Mouse (Mus musculus) E14TG2a.4 (cell line): Measurements from ENCODE around the gene Gp1ba.
A peak's percentile ranks its signal among the peaks of the same experiment; 100 is the strongest.

Experiments
- H3K27me3 ChIP-seq: 2 replicates; pipeline ENCODE4 v1.6.1; 2014; ENCODE audit warnings: low read length, control low read depth; ENCODE audit not compliant: insufficient read depth
- H3K36me3 ChIP-seq: 2 replicates; pipeline ENCODE4 v1.6.1; 2014; ENCODE audit warnings: low read length, control low read depth; ENCODE audit not compliant: insufficient read depth
- H3K4me1 ChIP-seq: replicated peaks from 2 replicates; pipeline ENCODE4 v1.6.1; 2014; ENCODE audit warnings: low read depth, low read length, control low read depth
- H3K4me3 ChIP-seq: replicated peaks from 2 replicates; pipeline ENCODE4 v1.5.1; 2014; ENCODE audit warnings: mild to moderate bottlenecking, low read length
- H3K9me3 ChIP-seq: 2 replicates; pipeline ENCODE4 v1.6.1; 2014; ENCODE audit warnings: low read length, control low read depth
- CTCF ChIP-seq: conservative IDR thresholded peaks from 2 replicates; pipeline ENCODE4 v1.5.1; 2014; ENCODE audit warnings: low read length
- NANOG ChIP-seq: IDR thresholded peaks from 2 replicates; pipeline ENCODE4 v1.6.1; 2014; ENCODE audit warnings: borderline replicate concordance, low read length, mixed read lengths
- POU5F1 ChIP-seq: IDR thresholded peaks from 2 replicates; pipeline ENCODE4 v1.6.1; 2014; ENCODE audit warnings: low read length, borderline replicate concordance

Gene Gp1ba

DNA sequence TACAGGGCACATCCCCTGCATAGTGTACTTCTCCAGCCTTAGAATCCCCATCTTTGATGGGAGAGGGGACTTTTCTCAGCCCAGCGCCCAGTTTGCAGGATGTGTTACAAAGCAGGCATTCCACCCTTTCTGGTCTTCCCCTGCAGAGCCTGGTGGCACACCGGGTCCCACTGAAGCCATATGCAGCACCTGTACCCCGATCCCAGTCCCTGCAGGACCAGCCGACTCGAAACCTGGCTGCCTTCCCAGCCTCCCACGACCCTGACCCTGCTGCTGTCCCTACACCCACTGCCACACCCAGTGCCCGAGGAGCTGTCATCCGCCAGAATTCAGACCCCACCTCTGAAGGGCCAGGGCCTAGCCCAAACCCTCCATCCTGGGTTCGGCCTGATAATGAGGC is 31.3 kb upstream of the Gp1ba start:
- H3K27me3 ChIP-seq, result 0 out of 2 replicates have a peak, but pooled peaks cover 4% of the 10 kb centered on the region
- TF ChIP-seq NANOG, result no peak
- TF ChIP-seq CTCF, result no peak
- no peak for TF ChIP-seq POU5F1
- peaks cover 55% of the 10 kb centered on the region for H3K4me1 ChIP-seq
- no peak overlapping the region for H3K4me3 ChIP-seq
- peaks cover 90% of the 10 kb centered on the region for H3K36me3 ChIP-seq
- no peaks in the 10 kb centered on the region for H3K9me3 ChIP-seq

DNA sequence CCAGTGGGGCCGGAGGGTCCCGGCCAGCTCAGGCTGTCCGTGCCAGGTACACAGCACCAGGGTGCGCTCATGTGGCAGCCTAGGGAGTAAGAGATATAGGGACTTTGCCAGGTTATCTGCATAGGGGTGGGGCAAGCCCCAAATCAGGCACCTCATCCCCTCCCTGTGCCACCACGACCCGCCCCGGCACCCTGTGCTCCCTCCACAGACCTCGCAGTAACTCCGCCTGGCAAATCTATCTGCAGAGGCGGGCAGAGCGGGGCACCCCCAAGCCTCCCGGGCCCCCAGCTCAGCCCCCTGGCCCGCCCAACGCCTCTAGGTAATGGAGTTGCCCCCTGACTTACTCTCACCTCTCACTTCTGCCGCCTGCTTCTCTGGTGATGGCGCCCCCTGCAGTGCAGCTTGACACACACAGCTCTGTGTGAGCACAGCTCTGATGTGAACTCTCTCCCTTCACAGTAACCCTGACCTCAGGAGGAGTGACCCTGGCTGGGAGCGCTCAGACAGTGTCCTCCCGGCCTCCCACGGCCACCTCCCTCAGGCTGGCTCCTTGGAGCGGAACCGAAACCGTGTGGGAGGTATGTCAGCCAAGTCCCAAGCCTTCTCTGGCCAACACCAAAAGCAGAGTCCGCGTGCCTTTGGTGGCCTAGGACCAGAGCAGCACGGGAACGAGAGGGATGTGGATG is 30.4 kb upstream of the Gp1ba start:
- Histone ChIP-seq H3K4me3 (peak overlapping the region; percentile 73), H3K27me3 (0 out of 2 replicates have a peak, but pooled peaks cover 4% of the 10 kb centered on the region), H3K9me3 (no peaks in the 10 kb centered on the region), H3K36me3 (peaks cover 88% of the 10 kb centered on the region), H3K4me1 (peaks cover 62% of the 10 kb centered on the region)
- peak; percentile 56 for TF ChIP-seq CTCF
- TF ChIP-seq NANOG, result no peak

DNA sequence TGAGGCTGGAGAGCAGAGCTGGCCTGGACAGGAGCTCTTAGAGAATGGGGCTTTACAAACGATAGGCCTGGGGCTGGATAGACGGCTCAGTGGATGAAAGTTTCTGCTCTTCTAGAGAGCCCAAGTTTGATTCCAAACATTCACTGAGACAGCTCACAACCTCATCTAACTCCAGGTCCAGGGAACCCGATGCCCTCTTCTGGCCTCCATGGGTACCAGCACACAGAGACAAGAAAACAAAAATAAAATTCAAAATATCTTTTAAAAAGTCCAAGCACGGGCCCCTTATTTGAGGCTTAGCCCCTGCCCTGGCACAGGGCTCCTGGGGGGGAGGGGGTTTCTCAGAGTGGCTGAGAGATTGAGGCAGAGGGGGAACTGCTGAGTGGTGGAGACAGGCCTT is 28.2 kb upstream of the Gp1ba start:
- Histone ChIP-seq H3K27me3 (peaks cover 6% of the 10 kb centered on the region), H3K36me3 (peaks cover 66% of the 10 kb centered on the region), H3K4me1 (peaks cover 64% of the 10 kb centered on the region), H3K4me3 (no peak overlapping the region), H3K9me3 (no peaks in the 10 kb centered on the region)
- TF ChIP-seq CTCF (no peak), NANOG (no peak), POU5F1 (no peak)

DNA sequence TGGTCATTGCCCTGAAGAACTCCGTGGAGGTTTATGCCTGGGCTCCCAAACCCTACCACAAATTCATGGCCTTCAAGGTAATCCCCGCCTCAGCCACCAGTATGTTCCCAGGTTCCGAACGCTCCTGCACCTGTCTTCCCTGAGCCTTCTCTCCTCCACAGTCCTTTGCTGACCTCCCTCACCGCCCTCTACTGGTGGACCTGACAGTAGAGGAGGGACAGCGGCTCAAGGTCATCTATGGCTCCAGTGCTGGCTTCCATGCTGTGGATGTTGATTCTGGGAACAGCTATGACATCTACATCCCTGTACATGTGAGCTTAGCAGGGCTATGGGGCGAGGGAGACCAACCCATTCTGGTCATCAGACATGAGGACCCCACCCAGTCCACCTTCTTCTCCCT is 26.4 kb upstream of the Gp1ba start:
- Histone ChIP-seq H3K4me3 (no peak overlapping the region), H3K27me3 (peaks cover 23% of the 10 kb centered on the region), H3K36me3 (peaks cover 51% of the 10 kb centered on the region), H3K4me1 (peaks cover 65% of the 10 kb centered on the region), H3K9me3 (no peaks in the 10 kb centered on the region)
- TF ChIP-seq NANOG (no peak), POU5F1 (no peak), CTCF (no peak)

DNA sequence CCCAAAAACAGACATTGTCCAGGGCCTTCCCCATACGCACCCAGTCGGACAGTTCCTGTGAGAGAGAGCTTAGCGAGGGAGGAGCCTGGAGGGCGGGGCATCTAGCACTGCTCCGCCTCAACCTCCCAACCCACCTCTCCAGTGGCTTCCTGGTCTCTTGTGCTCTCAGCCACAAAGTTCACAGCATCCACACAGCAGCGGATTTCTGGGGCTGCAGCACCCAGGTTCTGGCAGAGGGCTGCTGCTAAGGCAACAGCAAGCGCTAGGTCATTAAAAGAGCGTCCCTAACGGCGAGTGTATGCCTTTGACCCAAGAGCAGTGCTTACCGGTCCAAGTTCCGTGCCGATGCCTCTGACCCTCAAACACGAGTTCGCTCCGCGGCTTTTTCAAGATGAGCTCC is 23.8 kb upstream of the Gp1ba start:
- no peaks in the 10 kb centered on the region for H3K9me3 ChIP-seq
- H3K36me3 ChIP-seq, result peaks cover 29% of the 10 kb centered on the region
- peaks cover 50% of the 10 kb centered on the region for H3K4me1 ChIP-seq
- peak overlapping the region; percentile 80 for H3K4me3 ChIP-seq
- no peak for TF ChIP-seq CTCF
- no peak for TF ChIP-seq POU5F1
- no peak for TF ChIP-seq NANOG
- H3K27me3 ChIP-seq, result peaks cover 40% of the 10 kb centered on the region

DNA sequence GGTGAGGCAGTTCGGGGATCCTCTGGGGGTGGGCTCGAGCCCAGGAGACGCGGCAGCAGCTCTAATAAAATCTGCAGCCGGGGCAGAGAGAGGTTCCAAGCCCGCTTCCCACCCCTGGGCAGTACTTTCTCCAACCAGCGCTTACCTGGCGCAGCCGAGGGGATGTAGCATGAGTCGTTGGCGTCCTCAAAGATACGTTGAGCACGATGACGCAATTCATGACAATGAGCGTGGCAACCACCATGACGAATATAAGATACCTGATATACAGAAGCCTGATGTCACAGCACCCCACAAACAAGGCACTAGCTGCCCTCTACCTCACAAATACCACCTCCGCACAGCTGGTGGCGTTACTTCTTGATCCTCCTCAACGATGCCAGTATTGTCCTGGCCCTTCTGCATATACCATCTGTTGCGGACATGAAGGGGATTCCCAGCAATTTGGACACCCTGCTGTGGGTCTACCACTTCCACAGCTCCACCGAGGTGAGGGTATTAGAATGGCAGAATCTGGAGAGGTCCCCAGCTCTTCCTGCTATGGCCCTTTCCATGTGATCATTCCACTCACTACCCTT is 23.3 kb upstream of the Gp1ba start, which contains the start of gene 4930544D05Rik:
Gene 4930544D05Rik (plus strand): TSS at position 333 of the 578 bp plus-strand sequence.
- Histone ChIP-seq H3K36me3 (peaks cover 25% of the 10 kb centered on the region), H3K9me3 (no peaks in the 10 kb centered on the region), H3K4me1 (peaks cover 50% of the 10 kb centered on the region), H3K4me3 (peak within 1 kb of the TSS; percentile 80), H3K27me3 (peaks cover 40% of the 10 kb centered on the region)
- TF ChIP-seq CTCF (no peak), POU5F1 (no peak), NANOG (no peak)

DNA sequence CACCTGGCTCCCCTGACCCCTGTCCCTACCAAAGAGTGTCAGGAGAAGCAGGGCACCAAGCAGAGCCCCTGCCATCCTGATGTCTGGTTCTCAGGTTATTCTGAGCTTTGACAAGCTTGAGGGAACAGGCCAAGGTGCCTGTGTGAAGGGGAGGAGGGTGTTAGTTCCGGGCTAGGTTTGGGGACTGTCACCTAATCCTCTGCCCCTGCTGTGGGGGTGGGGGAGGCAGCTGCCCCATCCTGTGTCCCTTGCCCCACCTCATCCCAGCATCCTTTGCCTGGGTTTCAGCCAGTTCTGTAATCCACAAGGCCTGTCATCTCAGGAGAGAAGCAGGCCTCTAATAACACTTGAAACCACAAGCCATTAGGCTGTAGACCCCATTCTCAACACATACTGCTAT is 19.8 kb upstream of the Gp1ba start, which contains the start of gene Chrne:
Gene Chrne (minus strand): TSS at position 116 of the 400 bp plus-strand sequence.
- Histone ChIP-seq H3K4me3 (no peak within 1 kb of the TSS), H3K9me3 (no peaks in the 10 kb centered on the region), H3K4me1 (peaks cover 65% of the 10 kb centered on the region), H3K36me3 (no peaks in the 10 kb centered on the region), H3K27me3 (peaks cover 40% of the 10 kb centered on the region)
- no peak for TF ChIP-seq CTCF
- no peak for TF ChIP-seq POU5F1
- no peak for TF ChIP-seq NANOG

DNA sequence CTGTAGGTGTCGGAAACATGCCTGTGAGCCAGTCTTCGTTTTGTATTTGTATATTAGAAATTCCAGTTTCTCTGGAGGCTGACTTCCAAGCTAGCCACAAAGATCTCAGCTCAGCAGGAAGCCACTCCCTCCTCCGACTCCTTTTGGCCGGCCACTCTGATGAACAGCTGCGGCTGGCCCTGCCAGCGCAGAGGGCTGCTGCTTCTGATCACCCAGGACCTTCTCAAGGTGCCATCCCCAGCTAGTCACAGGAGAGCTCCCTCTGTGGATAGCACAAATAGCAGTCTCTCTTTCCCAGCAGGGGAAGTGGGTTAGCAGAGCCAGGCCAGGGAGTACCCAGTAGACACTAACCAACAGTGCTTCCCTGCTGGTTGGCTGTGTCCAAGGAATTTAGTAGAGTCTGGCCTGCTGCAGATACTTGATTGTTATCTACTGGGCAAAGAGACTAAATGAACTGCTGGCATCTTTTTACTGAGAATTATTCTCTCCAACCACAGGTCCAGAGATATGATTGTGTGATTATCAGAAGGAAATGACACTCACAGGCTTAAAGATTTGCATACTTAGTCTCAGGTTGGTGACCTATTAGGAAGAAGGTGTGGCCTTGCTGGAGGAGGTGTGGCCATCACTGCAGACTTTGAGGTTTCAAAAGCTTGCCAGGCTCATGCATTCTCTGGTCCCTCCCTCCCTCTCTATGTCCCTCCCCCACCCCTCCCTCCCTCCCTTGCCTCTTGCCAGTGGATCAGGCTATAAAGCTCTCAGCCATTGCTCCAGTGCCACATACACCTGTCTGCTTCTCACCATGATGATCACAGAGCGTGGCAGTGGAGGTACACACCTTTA is 16.7 kb upstream of the Gp1ba start:
- TF ChIP-seq CTCF, result no peak
- no peak for TF ChIP-seq POU5F1
- no peak for TF ChIP-seq NANOG
- Histone ChIP-seq H3K9me3 (no peaks in the 10 kb centered on the region), H3K36me3 (no peaks in the 10 kb centered on the region), H3K4me1 (peaks cover 51% of the 10 kb centered on the region), H3K27me3 (peaks cover 20% of the 10 kb centered on the region), H3K4me3 (no peak overlapping the region)
